ENCODE assay signal across 19 mouse cellular contexts in the genomic region with DNA sequence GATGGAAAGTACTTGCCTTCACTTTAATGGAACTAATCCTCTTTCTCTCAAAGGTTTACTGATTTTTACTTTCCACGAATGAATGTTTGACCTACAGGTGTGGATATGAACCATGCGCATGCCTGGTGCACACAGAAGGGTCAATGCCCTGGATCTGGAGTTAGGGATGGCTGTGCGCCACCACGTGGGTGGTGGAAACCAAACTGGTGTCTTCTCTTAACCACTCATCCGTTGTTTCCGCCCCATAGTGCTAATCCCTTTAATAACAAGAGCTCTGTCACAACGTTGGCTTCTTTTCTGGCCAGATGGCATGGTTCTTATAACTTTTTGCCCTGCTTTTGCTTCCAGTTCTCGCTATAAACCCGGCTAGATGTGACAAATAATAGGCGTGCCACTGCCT. TPM values are rescaled to one million over a fixed set of nuclear protein-coding genes. Genes with fewer than 3 reads are reported as not detected.
DNase-seq lines count a peak whose midpoint lies in the region; ATAC-seq and TF ChIP-seq lines count a peak whose summit lies in the region.
"Had no signal": no experiment of that assay in that cellular context is flagged by ENCODE, and none has a peak within 500 bp of the region (broad histone marks: within the 10 kb centered on the region; RNA-seq: fewer than 3 reads in every experiment).

No protein-coding gene starts in this region.

- no peak for TF ChIP-seq CTCF in liver, adult 2 months (IDR thresholded peaks at IDR 0.05; ENCODE audit: low read depth, low read length)
- TF ChIP-seq CTCF in liver, postnatal 0 days (IDR thresholded peaks at IDR 0.05; ENCODE audit: low read depth): no peak
- no peak for TF ChIP-seq CTCF in Patski (IDR thresholded peaks at IDR 0.05)

- H3K27ac ChIP-seq in kidney, embryonic 16.5 days (ENCODE audit: low read length): no peak overlapping the region
- no peak overlapping the region for H3K27ac ChIP-seq in liver, adult 2 months (replicated peaks; ENCODE audit: insufficient read depth, low read depth, low read length)
- no peak overlapping the region for H3K27ac ChIP-seq in liver, postnatal 0 days (ENCODE audit: low read depth)
- H3K27ac ChIP-seq: embryonic facial prominence, embryonic 15.5 days; forebrain, embryonic 15.5 days; heart, adult 2 months; hindbrain, embryonic 10.5 days; hindbrain, embryonic 14.5 days had no signal

- ATAC-seq in kidney, embryonic 16.5 days (ENCODE audit: low FRiP score, low TSS enrichment): no peak
- no peak for ATAC-seq in liver, postnatal 0 days
- ATAC-seq in Patski: peak; percentile 39
- ATAC-seq: forebrain, embryonic 15.5 days had no signal

- no peak for TF ChIP-seq POLR2A in liver, adult 2 months (IDR thresholded peaks at IDR 0.05; ENCODE audit: extremely low read depth, insufficient read depth, low read length)

- CTCF ChIA-PET in Patski (lab: Charles Lee): no interaction called here

- DNase-seq in kidney, adult 11 months: peak; percentile 11
- peak; percentile 21 for DNase-seq in liver, adult 2 months (ENCODE audit: extremely low read depth, low read depth, low spot score)
- no peak for DNase-seq in liver, postnatal 0 days
- peak; percentile 58 for DNase-seq in Patski (ENCODE audit: low read depth, low spot score)
- DNase-seq in adrenal gland, postnatal 25 days: no peak
- DNase-seq in lung, postnatal 25 days (ENCODE audit: low spot score): no peak
- DNase-seq: adrenal gland, adult 2 months; adrenal gland, postnatal 36 days; cerebellum, adult 2 months; embryo, embryonic 11 days; gastrocnemius, postnatal 36 days; heart, adult 2 months had no signal

- H3K79me2 ChIP-seq in liver, adult 2 months (ENCODE audit: control insufficient read depth, insufficient read depth, low read length): no peaks in the 10 kb centered on the region

- in situ Hi-C loops in Patski (cut with MboI; ENCODE audit: low pct_unique_long_range_greater_than_20kb): loop anchor here (5.0 to 25.0 kb wide), 2 partner anchors 49 to 214 kb away; no protein-coding TSS in a partner anchor

- H3K4me2 ChIP-seq in kidney, embryonic 16.5 days (replicated peaks; ENCODE audit: low read depth, low read length): no peak overlapping the region
- H3K4me2 ChIP-seq in liver, postnatal 0 days (ENCODE audit: low read depth, low read length): no peak overlapping the region
- H3K4me2 ChIP-seq: embryonic facial prominence, embryonic 15.5 days; forebrain, embryonic 15.5 days; heart, embryonic 12.5 days; hindbrain, embryonic 14.5 days had no signal

- no peaks in the 10 kb centered on the region for H3K36me3 ChIP-seq in kidney, embryonic 16.5 days (ENCODE audit: insufficient read depth, low read length)
- H3K36me3 ChIP-seq in liver, adult 2 months (ENCODE audit: control insufficient read depth, insufficient read depth, low read length): no peaks in the 10 kb centered on the region
- no peaks in the 10 kb centered on the region for H3K36me3 ChIP-seq in liver, postnatal 0 days (replicated peaks; ENCODE audit: insufficient read depth, low read length)
- H3K36me3 ChIP-seq: embryonic facial prominence, embryonic 15.5 days; forebrain, embryonic 15.5 days; heart, embryonic 12.5 days; hindbrain, embryonic 10.5 days had no signal

- no peak overlapping the region for H3K9ac ChIP-seq in kidney, embryonic 16.5 days (replicated peaks; ENCODE audit: low read length)
- H3K9ac ChIP-seq in liver, adult 2 months (ENCODE audit: low read depth, low read length): no peak overlapping the region
- H3K9ac ChIP-seq in liver, postnatal 0 days (replicated peaks): no peak overlapping the region
- H3K9ac ChIP-seq: embryonic facial prominence, embryonic 15.5 days; forebrain, embryonic 15.5 days; heart, embryonic 12.5 days; hindbrain, embryonic 14.5 days had no signal

- H3K27me3 ChIP-seq in kidney, embryonic 16.5 days (ENCODE audit: insufficient read depth, low read length): no peaks in the 10 kb centered on the region
- no peaks in the 10 kb centered on the region; the same call in 1 of the 2 replicates for H3K27me3 ChIP-seq in liver, adult 2 months (ENCODE audit: control insufficient read depth, insufficient read depth, low read length)
- H3K27me3 ChIP-seq in liver, postnatal 0 days (ENCODE audit: insufficient read depth, low read length): no peaks in the 10 kb centered on the region
- no peaks in the 10 kb centered on the region for H3K27me3 ChIP-seq in Patski
- H3K27me3 ChIP-seq: embryonic facial prominence, embryonic 15.5 days; forebrain, embryonic 15.5 days; heart, embryonic 12.5 days had no signal

- POLR2A ChIA-PET in Patski (lab: Charles Lee): no interaction called here

- no peaks in the 10 kb centered on the region for H3K4me1 ChIP-seq in kidney, embryonic 16.5 days (ENCODE audit: insufficient read depth, low read length)
- H3K4me1 ChIP-seq in liver, adult 2 months (ENCODE audit: control insufficient read depth, insufficient read depth, low read length): no peaks in the 10 kb centered on the region
- no peaks in the 10 kb centered on the region for H3K4me1 ChIP-seq in liver, postnatal 0 days (ENCODE audit: insufficient read depth)
- H3K4me1 ChIP-seq: embryonic facial prominence, embryonic 15.5 days; forebrain, embryonic 15.5 days; heart, embryonic 12.5 days; hindbrain, embryonic 10.5 days had no signal

- TF ChIP-seq EP300 in liver, postnatal 0 days (IDR thresholded peaks at IDR 0.05; ENCODE audit: low read depth): no peak

- 82% methylated on average over 10 of the region's 10 CpGs for WGBS in kidney, embryonic 16.5 days
- WGBS in liver, adult 2 months: 65% methylated on average over 10 of the region's 10 CpGs
- WGBS in liver, postnatal 0 days (ENCODE audit: insufficient replicate concordance): 75% methylated on average over 10 of the region's 10 CpGs

- no peak overlapping the region for H3K4me3 ChIP-seq in kidney, embryonic 16.5 days (ENCODE audit: low read length)
- no peak overlapping the region for H3K4me3 ChIP-seq in liver, adult 2 months (ENCODE audit: insufficient read depth, low read depth, low read length)
- H3K4me3 ChIP-seq in liver, postnatal 0 days (ENCODE audit: low read depth, low read length): no peak overlapping the region
- H3K4me3 ChIP-seq: embryonic facial prominence, embryonic 15.5 days; erythroblast, embryonic 14.5 days; forebrain, embryonic 15.5 days; heart, adult 2 months; heart, embryonic 12.5 days; hindbrain, embryonic 10.5 days had no signal

- H3K9me3 ChIP-seq in kidney, embryonic 16.5 days (ENCODE audit: low read length): no peaks in the 10 kb centered on the region
- no peaks in the 10 kb centered on the region for H3K9me3 ChIP-seq in liver, postnatal 0 days (ENCODE audit: low read length)
- H3K9me3 ChIP-seq: embryonic facial prominence, embryonic 15.5 days; forebrain, embryonic 15.5 days; heart, embryonic 12.5 days; hindbrain, embryonic 10.5 days had no signal

RNA-seq across cellular contexts. Expression of gene Myom1, which starts 51.2 kb away (rescaled TPM):
- 4.5 and 4.7 TPM in 2 replicates for polyA plus RNA-seq in kidney, embryonic 16.5 days (2015; fragmentation: Nextera tagmentation; extraction: Ambion mirVana)
- 1.5 and 3.2 TPM in 2 replicates for total RNA-seq in liver, adult 2 months (2014; rRNA removed)
- 0.06 and 0.34 TPM in 2 replicates for polyA plus RNA-seq in liver, adult 2 months (2012; rRNA removed)
- polyA plus RNA-seq in liver, postnatal 0 days (2015; fragmentation: Nextera tagmentation; extraction: Ambion mirVana): 2.1 and 4.4 TPM in 2 replicates
- polyA plus RNA-seq in Patski (2021): 2.8 TPM
- 2.9 and 4.6 TPM in 2 replicates for total RNA-seq in adrenal gland, postnatal 25 days (2021)
- polyA plus RNA-seq: erythroblast, embryonic 14.5 days had no signal

RNA-seq across cellular contexts. Expression of gene Myl12a, which starts 51.4 kb away (rescaled TPM):
- 680 and 696 TPM in 2 replicates for polyA plus RNA-seq in kidney, embryonic 16.5 days (2015; fragmentation: Nextera tagmentation; extraction: Ambion mirVana)
- 49.7 and 65.4 TPM in 2 replicates for total RNA-seq in liver, adult 2 months (2014; rRNA removed)
- polyA plus RNA-seq in liver, adult 2 months (2012; rRNA removed): 34.2 and 37.4 TPM in 2 replicates
- polyA plus RNA-seq in liver, postnatal 0 days (2015; fragmentation: Nextera tagmentation; extraction: Ambion mirVana): 195 and 199 TPM in 2 replicates
- polyA plus RNA-seq in Patski (2021): 867 TPM
- 231 and 295 TPM in 2 replicates for total RNA-seq in adrenal gland, postnatal 25 days (2021)

Comparison
In these comparisons a context has a peak if more than half of its experiments do, and no peak if none do; other contexts are left out.
1. DNase-seq: peak in kidney, adult 11 months (single experiment), liver, adult 2 months (single experiment) and Patski (single experiment); none in liver, postnatal 0 days (single experiment), adrenal gland, postnatal 25 days (single experiment) and lung, postnatal 25 days (single experiment).